Mouse (Mus musculus) E14TG2a.4 (cell line): Measurements from ENCODE around the gene Zp2.

ENCODE experiments used
- H3K27me3 ChIP-seq: 2 replicates; pipeline ENCODE4 v1.6.1; 2014; ENCODE audit warnings: low read length, control low read depth; ENCODE audit not compliant: insufficient read depth
- H3K36me3 ChIP-seq: 2 replicates; pipeline ENCODE4 v1.6.1; 2014; ENCODE audit warnings: low read length, control low read depth; ENCODE audit not compliant: insufficient read depth
- H3K4me1 ChIP-seq: replicated peaks from 2 replicates; pipeline ENCODE4 v1.6.1; 2014; ENCODE audit warnings: low read depth, low read length, control low read depth
- H3K4me3 ChIP-seq: replicated peaks from 2 replicates; pipeline ENCODE4 v1.5.1; 2014; ENCODE audit warnings: mild to moderate bottlenecking, low read length
- H3K9me3 ChIP-seq: 2 replicates; pipeline ENCODE4 v1.6.1; 2014; ENCODE audit warnings: low read length, control low read depth
- CTCF ChIP-seq: conservative IDR thresholded peaks from 2 replicates; pipeline ENCODE4 v1.5.1; 2014; ENCODE audit warnings: low read length
- NANOG ChIP-seq: IDR thresholded peaks from 2 replicates; pipeline ENCODE4 v1.6.1; 2014; ENCODE audit warnings: borderline replicate concordance, low read length, mixed read lengths
- POU5F1 ChIP-seq: IDR thresholded peaks from 2 replicates; pipeline ENCODE4 v1.6.1; 2014; ENCODE audit warnings: low read length, borderline replicate concordance

The Zp2 gene

DNA sequence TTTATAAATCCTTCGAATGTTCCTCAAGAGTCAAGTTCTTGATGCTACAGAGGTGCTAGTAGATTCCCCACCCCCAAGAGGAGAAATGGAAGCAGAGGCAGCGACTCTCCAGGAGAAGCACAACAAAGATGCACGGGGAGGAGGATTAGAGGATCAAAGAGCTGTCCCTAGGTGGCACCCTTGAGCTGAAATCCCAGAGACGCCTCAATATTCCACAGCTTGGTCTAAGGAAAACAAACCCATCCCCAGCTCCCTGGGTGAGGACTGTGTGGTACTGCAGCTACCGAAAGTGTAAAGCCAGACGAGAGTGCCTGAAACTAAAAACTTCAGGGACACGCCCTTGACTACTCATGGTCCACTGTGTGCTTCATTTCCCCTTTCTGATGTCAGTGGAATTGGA, 47.2 kb downstream of the Zp2 start:
- Histone ChIP-seq H3K36me3 (no peaks in the 10 kb centered on the region), H3K9me3 (peaks cover 6% of the 10 kb centered on the region; the same call in 1 of the 2 replicates), H3K4me3 (no peak overlapping the region), H3K4me1 (peaks cover 26% of the 10 kb centered on the region), H3K27me3 (peaks cover 6% of the 10 kb centered on the region)
- TF ChIP-seq POU5F1 (no peak), CTCF (peak; percentile 48), NANOG (no peak)

DNA sequence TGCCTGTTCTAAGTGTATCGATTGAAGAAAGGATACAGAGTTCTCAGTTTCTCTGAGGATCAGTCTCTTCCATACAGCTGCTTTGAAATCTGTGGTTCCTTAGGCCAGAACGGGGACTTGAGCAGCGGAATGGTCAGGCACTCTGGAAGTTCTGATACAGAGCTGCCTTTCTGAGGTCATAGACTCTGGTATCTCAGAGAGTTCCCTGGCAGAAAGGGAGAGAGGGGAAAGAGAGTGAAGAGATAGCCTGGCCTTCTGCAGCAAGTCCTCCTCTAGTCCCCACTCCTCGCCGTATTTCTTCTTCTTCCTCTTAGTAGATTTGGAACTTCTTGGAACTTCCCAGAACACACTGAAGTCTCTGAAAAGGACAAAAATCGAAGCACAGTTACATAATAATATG, 49.9 kb downstream of the Zp2 start, which contains the start of gene Dnah3:
TSS of gene Dnah3 (minus strand) at position 101 of the 400 bp plus-strand sequence.
- H3K9me3 ChIP-seq, result peaks cover 6% of the 10 kb centered on the region; the same call in 1 of the 2 replicates
- H3K27me3 ChIP-seq, result no peaks in the 10 kb centered on the region
- no peaks in the 10 kb centered on the region for H3K36me3 ChIP-seq
- TF ChIP-seq NANOG (no peak), POU5F1 (no peak), CTCF (no peak)
- H3K4me3 ChIP-seq, result no peak within 1 kb of the TSS
- peaks cover 8% of the 10 kb centered on the region for H3K4me1 ChIP-seq

GRCm38 (mm10) chr7:120094216-120094615, 50.9 kb downstream of the Zp2 start:
- Histone ChIP-seq H3K36me3 (no peaks in the 10 kb centered on the region), H3K9me3 (peaks cover 6% of the 10 kb centered on the region; the same call in 1 of the 2 replicates), H3K27me3 (no peaks in the 10 kb centered on the region), H3K4me1 (peaks cover 8% of the 10 kb centered on the region), H3K4me3 (no peak overlapping the region)
- TF ChIP-seq NANOG (no peak), POU5F1 (no peak), CTCF (no peak)

GRCm38 (mm10) chr7:120093033-120093432, 52.1 kb downstream of the Zp2 start:
- Histone ChIP-seq H3K36me3 (no peaks in the 10 kb centered on the region), H3K4me1 (peaks cover 5% of the 10 kb centered on the region), H3K9me3 (peaks cover 6% of the 10 kb centered on the region; the same call in 1 of the 2 replicates), H3K27me3 (no peaks in the 10 kb centered on the region), H3K4me3 (no peak overlapping the region)
- no peak for TF ChIP-seq CTCF
- no peak for TF ChIP-seq POU5F1
- TF ChIP-seq NANOG, result no peak

GRCm38 (mm10) chr7:120080177-120080576, 64.9 kb downstream of the Zp2 start:
- no peaks in the 10 kb centered on the region for H3K36me3 ChIP-seq
- H3K9me3 ChIP-seq, result no peaks in the 10 kb centered on the region
- no peaks in the 10 kb centered on the region for H3K4me1 ChIP-seq
- peaks cover 4% of the 10 kb centered on the region; the same call in 1 of the 2 replicates for H3K27me3 ChIP-seq
- no peak overlapping the region for H3K4me3 ChIP-seq
- TF ChIP-seq CTCF (no peak), NANOG (no peak), POU5F1 (no peak)
